Mouse (Mus musculus): ENCODE results near the gene Capn10.

Capn10 gene

GRCm38 (mm10) chr1:92934182-92934827, at the start of gene Capn10:
Gene Capn10 (plus strand): TSS chr1:92934376.
- DNase-seq, result peak; percentile 92

DNA sequence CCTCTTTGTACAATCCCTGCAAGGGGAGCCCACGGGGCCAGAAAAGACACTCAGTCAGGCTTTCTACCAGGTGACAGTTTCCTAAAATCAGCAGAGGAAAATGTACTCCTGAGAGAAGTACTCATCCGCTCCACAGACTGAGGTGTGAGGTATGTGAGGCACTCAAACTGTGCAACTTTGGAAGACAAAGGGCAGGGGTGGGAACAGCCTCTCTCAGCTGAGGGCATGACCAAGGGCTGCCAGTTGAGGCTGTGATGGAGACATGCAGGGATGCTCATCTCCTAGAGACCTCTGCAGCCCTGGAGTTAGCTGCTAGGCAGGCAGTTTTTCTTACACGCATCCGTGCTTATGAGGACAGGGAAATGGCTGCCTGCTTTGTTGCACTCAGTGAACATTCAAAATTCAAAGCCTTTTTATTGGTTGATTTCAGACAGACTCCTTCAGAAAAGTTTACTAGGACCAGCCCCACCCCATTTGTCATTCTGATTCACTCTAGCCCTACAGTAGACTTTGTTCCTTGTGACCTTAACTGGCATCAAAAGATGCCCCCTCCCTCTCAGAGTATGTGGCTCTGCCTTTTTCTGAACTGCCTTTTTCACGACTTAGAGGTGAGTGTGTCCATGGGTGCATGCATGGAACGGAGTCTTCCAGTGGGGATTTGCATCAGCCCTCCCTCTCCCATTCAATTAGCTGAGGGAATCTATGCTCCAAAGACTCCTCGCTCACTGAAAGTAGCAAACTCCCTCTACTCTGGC, 45.1 kb upstream of the Capn10 start:
- no peak for DNase-seq

GRCm38 (mm10) chr1:92892791-92893190, 41.4 kb upstream of the Capn10 start:
- no peak for DNase-seq

- no peak for DNase-seq
Measured at GRCm38 (mm10) chr1:92893896-92894295, 40.3 kb upstream of the Capn10 start.

DNA sequence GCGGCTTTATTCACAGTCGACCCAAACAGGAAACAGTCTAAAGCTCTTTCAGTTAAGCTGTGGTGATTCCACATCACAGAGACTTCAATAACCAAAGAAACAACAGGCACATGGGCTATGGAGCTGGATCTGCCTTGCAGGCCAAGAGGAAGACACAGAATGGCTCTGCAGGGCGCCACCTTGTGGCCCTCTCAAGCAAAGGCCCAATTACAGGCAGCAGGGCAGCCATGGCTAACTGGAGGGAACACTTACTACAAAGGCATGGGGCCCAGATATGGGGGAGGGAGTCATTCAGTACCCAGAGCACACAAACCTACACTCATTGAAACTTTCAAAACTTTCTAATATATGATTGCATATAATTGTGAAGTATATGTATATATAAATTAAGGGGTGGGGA, 39.1 kb upstream of the Capn10 start:
- peak; percentile 69 for DNase-seq

DNA sequence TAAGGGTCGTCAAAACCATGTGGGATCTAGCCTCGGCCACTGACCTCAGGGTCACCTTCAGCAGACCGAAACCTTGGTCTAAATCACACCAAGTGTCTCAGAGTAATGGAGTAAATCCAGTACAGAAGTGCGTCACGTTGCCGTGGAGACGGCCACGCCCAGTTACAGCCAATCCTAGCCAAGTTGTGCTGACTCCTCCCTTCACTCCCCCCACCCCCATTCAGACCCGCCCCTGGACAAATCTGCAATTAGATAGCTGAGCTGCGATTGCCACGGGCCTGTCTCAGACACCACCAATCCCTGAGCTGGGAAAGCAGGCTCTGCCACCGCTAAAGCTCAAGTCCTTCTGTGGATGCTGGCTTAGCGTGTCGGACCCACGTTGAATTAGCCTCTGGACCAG, 31.4 kb upstream of the Capn10 start, which contains the start of gene Ankmy1:
Gene Ankmy1, minus strand, starts transcription at position 121 of the 400 bp plus-strand sequence.
- DNase-seq, result peak; percentile 55

GRCm38 (mm10) chr1:92903627-92904026, 30.5 kb upstream of the Capn10 start:
- no peak for DNase-seq

GRCm38 (mm10) chr1:92905703-92906310, 28.4 kb upstream of the Capn10 start:
- no peak for DNase-seq

DNA sequence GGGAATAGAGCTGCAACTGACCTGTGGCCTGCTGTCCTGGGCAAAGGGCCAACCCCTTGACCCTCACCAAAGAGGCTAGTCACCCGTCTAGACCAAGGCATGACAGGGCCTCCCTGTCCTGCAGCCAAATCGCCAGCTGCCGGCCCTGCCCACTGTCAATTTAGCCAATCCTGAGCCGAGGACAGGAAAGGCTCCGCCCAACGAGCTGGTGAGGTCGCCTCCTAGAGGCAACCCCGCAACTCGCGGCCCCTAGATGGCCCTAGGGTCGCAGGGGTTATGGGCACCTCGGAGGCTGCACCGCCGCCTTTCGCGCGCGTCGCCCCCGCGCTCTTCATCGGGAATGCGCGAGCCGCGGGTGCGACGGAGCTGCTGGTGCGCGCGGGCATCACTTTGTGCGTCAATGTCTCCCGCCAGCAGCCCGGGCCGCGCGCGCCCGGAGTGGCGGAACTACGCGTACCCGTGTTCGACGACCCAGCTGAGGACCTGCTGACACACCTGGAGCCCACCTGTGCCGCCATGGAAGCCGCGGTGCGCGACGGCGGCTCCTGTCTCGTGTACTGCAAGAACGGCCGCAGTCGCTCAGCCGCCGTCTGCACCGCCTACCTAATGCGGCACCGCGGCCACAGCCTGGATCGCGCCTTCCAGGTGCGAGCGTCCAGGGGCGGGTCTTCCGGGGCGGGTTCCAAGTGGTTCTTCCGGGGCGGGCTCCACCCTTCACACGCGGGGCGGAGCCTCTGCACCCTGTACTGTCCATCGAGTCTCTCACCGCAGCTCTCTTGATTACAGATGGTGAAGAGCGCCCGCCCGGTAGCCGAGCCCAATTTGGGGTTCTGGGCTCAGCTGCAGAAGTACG, 27.2 kb upstream of the Capn10 start, which contains the start of gene Dusp28:
Gene Dusp28, plus strand, starts transcription at position 203 of the 853 bp plus-strand sequence.
- peak; percentile 90 for DNase-seq

DNA sequence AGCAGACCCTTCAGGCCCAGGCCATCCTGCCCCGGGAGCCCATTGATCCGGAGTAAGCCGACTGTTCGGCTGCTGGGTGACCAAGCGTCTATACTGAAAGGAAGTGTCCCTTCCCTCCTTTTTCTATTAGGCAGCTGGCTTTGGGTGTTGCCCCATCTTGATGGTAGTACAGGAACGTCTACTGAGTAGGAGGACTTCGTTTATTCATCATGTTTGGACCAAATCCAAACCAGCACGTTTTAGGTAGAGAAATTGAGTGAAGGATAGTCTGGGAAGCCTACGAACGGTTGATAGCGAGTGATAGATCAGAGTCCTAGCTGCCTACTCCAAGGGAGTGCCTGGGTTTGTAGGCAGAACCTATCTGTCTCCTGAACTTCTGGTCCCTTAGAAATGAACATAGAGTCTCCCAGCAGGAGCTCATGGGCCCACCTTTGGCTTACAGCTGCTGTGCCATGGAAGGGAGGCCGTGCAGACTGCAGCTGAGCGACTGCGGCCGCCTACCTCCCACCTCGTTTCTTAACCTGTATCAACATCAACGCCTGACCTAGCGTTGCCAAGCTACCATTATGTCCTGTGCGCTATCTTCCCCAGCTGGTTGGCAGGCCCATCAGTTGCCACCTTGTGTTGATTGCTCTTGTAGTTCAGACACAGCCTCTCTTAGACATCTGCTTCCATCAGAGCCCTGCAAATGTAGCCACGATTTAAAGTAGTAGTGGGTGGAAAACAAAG, 26.4 kb upstream of the Capn10 start:
- DNase-seq, result no peak

DNA sequence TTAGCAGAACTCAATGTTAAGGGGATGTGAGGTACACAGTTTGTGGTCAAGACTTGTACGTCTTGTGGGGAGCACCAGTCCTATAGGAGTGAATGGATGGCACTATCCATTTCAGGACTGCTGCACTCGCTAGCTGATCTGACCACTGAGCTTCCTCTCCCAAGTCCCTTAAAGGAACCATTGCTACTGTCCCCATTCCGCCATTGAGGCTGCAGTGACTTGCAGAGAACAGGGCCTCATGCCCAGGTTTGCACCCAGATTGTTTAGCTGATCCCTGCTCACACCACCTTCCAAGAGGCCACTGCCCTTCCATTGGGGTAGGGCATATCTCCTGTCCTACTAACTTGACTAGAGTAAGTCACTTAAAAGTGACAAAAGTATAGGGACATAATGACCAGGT, 25.5 kb upstream of the Capn10 start:
- no peak for DNase-seq

GRCm38 (mm10) chr1:92909068-92909467, 25.1 kb upstream of the Capn10 start:
- DNase-seq, result no peak

DNA sequence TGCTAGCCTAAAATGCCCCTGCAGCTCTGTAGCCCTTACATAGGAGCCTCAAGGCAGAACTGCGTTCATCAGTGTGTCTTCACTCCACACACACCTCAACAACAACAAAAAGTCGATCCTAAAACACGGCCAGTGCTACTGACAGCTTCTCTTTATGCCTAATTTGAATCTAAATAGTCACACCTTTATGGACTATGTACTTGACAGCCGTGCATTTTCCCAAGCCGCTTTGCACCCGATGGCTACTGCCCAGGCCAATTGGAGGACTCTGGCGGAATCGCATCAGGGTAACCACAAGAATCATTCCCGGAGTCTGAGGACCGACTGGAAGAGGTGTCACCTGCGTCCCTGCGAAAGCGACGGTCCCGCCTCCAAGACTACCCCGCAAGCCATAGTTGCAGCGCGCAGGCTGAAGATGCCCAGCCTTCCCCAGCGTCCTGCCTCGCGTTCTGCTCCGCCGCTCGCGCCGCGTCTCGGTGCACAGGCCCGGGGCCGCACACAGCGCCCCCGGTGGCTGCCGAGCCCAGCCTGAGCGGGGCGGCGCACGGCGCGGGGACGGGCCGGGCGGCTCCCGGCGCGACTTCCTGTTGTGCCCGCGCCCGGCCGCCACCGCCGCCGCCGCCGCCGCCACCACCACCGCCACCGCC, 23.8 kb upstream of the Capn10 start, which contains the start of gene Rnpepl1:
Gene Rnpepl1, plus strand, starts transcription at position 545 of the 647 bp plus-strand sequence.
- peak; percentile 80 for DNase-seq

DNA sequence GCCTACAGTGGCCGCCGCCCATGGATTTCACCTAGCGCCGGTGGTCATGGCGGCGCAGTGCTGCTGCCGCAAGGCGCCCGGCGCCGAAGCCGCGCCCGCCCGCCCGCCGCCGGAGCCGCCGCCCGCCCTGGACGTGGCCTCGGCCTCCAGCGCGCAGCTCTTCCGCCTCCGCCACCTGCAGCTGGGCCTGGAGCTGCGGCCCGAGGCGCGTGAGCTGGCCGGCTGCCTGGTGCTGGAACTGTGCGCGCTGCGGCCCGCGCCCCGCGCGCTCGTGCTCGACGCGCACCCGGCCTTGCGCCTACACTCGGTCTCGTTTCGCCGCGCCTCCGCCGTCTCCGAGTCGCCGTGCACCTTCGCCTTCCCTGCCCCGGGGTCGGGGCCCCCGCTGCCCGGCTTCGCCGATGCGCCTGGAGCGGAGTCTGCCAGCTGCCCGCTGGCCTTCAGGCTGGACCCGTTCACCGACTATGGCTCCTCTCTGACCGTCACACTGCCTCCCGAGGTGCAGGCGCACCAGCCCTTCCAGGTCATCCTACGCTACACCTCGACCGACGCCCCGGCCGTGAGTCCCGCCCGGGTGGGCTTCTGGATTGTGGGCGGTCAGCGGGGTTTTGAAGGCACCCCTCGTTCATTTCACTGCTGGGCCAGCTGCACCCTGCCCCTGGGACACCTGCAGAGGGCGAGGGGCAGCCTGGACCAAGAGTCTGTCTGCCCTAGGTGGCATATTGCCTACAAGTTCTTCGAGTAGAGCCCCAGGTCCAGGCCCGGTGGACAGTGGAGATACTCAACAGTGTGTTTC, 23.1 kb upstream of the Capn10 start:
- DNase-seq, result peak; percentile 59

DNA sequence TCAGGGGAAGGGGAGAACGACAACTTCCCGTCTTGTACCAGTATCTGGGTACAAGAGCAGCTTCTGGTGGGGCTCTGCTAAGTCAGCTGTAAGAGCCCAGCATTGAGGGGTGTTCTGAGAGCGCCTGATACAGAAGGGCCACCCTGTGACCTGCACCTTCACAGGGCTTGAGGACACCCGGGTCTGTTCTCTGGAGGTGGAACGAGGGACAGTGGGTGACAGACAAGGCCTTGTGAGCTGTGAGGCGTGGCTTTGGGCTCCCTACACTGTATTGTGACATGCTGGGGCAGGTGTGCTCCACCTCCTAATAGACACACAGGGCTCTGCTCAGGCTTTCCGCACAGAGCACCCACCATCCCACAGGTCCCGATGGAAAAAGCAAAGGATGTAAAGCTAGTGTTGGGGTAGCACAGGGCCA, 22.4 kb upstream of the Capn10 start:
- no peak for DNase-seq

DNA sequence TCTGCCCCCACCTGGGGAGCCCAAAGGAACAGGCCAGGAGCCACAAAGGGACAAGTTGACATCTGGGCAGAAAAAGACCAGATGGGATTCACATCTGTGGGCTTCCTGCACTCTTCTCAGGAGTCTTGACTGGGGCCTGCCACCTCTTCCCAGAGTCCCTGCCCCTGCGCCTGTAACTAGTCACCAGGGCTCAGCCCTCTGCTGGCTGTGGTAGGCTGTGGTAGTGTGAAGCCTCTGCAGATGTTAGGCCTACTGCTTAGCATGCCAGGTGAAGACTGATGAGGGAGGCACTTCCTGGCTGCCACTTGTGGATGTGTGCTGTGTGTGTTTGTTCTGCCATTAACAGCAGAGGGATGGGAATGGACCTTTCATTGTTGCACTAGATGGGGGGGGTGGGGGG, 21.9 kb upstream of the Capn10 start:
- DNase-seq, result no peak

DNA sequence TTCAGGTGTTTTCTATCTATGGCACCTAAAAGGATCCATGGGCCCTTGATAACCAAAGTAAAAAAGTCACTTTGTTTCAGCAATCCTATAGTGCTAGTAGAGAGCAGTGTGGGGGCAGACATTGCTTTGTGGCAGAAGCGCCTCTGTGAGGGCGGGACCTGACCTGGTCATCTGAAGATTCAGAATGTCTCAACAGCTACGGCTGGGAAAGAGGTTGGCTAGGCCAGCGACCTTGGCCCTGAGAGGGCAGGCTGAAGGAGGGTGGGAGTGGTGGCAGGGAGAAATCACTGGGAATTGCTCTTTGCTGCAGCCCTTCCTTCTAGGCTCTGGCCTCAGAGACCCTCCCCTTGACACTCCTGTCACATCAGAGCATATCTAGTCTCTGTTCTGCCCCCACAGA, 19.9 kb upstream of the Capn10 start:
- DNase-seq, result no peak

DNA sequence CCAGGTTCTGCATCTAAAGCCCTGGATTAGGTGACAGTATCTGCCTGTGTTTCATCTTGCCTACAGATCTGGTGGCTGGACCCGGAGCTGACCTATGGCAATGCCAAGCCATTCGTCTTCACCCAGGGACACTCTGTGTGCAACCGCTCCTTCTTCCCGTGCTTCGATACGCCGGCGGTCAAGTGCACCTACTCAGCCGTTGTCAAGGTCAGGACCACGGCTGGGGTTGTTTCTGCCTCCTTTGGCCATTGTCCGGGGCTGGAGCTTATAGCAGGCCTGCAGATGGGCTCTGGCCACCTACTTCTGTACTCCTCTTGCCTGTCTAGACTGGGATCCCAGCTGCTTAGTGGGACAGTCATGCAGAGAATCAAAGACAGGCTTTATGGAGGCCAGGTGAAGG, 19.2 kb upstream of the Capn10 start:
- DNase-seq, result no peak

- no peak for DNase-seq
Measured at GRCm38 (mm10) chr1:92916725-92917124, 17.5 kb upstream of the Capn10 start.

GRCm38 (mm10) chr1:92919151-92919550, 15.0 kb upstream of the Capn10 start:
- no peak for DNase-seq

DNA sequence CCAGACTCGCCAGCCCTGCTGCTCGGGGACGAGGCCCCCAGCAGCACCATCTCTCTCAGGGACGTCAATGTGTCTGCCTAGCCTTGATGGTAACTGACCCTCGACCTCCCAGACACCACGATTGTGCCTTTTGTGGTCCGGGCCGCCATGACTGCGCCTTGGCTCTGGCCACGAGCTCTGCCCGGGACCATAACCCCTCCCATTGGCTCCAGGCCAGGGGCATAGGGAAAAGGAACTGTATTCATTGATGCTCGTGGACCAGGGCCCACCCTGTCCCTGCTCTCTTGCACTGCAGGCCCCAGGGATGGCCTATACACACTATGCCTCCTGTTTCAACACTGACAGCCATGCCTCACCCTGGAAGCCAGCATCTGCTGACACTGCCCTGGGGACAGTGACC, 14.4 kb upstream of the Capn10 start:
- no peak for DNase-seq
